ENCODE assay signal across 16 mouse cellular contexts in the genomic region with DNA sequence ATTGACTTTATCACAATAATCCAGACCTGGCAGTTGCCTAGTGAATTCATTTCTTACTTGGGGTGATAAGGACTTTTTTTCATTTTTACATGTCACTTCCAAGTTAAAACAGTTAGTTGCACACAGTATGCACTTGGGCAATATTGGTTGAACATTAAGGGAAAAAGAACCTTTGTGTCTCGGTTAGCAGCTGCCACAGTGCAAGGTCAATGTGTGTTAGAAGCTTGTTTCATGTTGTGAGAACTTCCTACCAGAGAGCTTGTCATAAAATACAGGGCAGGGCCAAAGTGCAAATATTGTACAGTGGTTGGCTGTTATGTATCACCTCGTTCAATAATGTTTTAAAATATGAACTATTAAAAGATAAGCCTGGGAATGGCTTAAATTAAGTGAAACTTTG.
"Had no signal": no experiment of that assay in that cellular context is flagged by ENCODE, and none has a peak within 500 bp of the region (broad histone marks: within the 10 kb centered on the region; RNA-seq: fewer than 3 reads in every experiment).

No protein-coding gene starts in this region.

- H3K9ac ChIP-seq: hindbrain, embryonic 12.5 days; limb, embryonic 15.5 days; liver, embryonic 15.5 days; lung, embryonic 14.5 days; midbrain, embryonic 15.5 days; neural tube, embryonic 13.5 days had no signal

- H3K4me3 ChIP-seq: hindbrain, embryonic 12.5 days; limb, embryonic 15.5 days; liver, embryonic 15.5 days; midbrain, embryonic 10.5 days; midbrain, embryonic 15.5 days; neural tube, embryonic 13.5 days had no signal

- H3K9me3 ChIP-seq: hindbrain, embryonic 12.5 days; limb, embryonic 15.5 days; liver, embryonic 15.5 days; midbrain, embryonic 10.5 days; midbrain, embryonic 15.5 days; neural tube, embryonic 13.5 days had no signal

- H3K27me3 ChIP-seq: hindbrain, embryonic 12.5 days; limb, embryonic 15.5 days; liver, embryonic 15.5 days; midbrain, embryonic 15.5 days; neural tube, embryonic 13.5 days had no signal

- DNase-seq: kidney, postnatal 10 days; layer of hippocampus, adult 9-11 months; layer of hippocampus, postnatal 36 days; lung, embryonic 14.5 days; lung, postnatal 10 days; lung, postnatal 4 days; right cerebral cortex, postnatal 14 days; thymus, postnatal 36 days had no signal

- H3K4me2 ChIP-seq: hindbrain, embryonic 12.5 days; limb, embryonic 15.5 days; liver, embryonic 15.5 days; lung, embryonic 14.5 days; midbrain, embryonic 15.5 days; neural tube, embryonic 13.5 days had no signal

- H3K4me1 ChIP-seq: hindbrain, embryonic 12.5 days; limb, embryonic 15.5 days; liver, embryonic 15.5 days; midbrain, embryonic 10.5 days; midbrain, embryonic 15.5 days; neural tube, embryonic 13.5 days had no signal

- H3K27ac ChIP-seq: hindbrain, embryonic 12.5 days; limb, embryonic 15.5 days; liver, embryonic 15.5 days; midbrain, embryonic 10.5 days; midbrain, embryonic 15.5 days; neural tube, embryonic 13.5 days had no signal

- ATAC-seq: hindbrain, embryonic 16.5 days; inflammation-experienced regulatory T-cells, adult 6 months; midbrain, embryonic 15.5 days had no signal

- H3K36me3 ChIP-seq: hindbrain, embryonic 12.5 days; limb, embryonic 15.5 days; liver, embryonic 15.5 days; midbrain, embryonic 10.5 days; midbrain, embryonic 15.5 days; neural tube, embryonic 13.5 days had no signal
